Mouse (Mus musculus) stomach, embryonic 14.5 days (tissue): Measurements from ENCODE around the gene H2-T24. TPM values are rescaled to one million over a fixed set of nuclear protein-coding genes. Genes with fewer than 3 reads are reported as not detected.
A peak's percentile ranks its signal among the peaks of the same experiment; 100 is the strongest.

Experiments used
- ATAC-seq: fragments of 200-750 bp; cut with Nextera tagmentation; 2 replicates; pipeline ENCODE4 v1.8.0; 2017; ENCODE audit warnings: low read depth, moderate TSS enrichment; ENCODE audit not compliant: insufficient number of reproducible peaks, insufficient read depth, low FRiP score
- H3K27ac ChIP-seq: fragments of 300-500 bp; sonication (generic); 2 replicates; pipeline ENCODE4 v1.5.1; 2014; ENCODE audit warnings: mild to moderate bottlenecking, low read length, moderate library complexity, mixed read lengths
- H3K27me3 ChIP-seq: fragments of 300-500 bp; sonication (generic); 2 replicates; pipeline ENCODE4 v1.6.1; 2014; ENCODE audit warnings: low read length, control low read depth, mixed read lengths; ENCODE audit not compliant: control insufficient read depth, insufficient read depth
- H3K36me3 ChIP-seq: fragments of 300-500 bp; sonication (generic); 2 replicates; pipeline ENCODE4 v1.6.1; 2014; ENCODE audit warnings: mild to moderate bottlenecking, control low read depth, low read length, moderate library complexity, mixed read lengths; ENCODE audit not compliant: control insufficient read depth, insufficient read depth
- H3K4me1 ChIP-seq: fragments of 300-500 bp; sonication (generic); 2 replicates; pipeline ENCODE4 v1.6.1; 2014; ENCODE audit warnings: low read length, control low read depth, mixed read lengths; ENCODE audit not compliant: control insufficient read depth, insufficient read depth
- H3K4me2 ChIP-seq: fragments of 300-500 bp; sonication (generic); replicated peaks from 2 replicates; pipeline ENCODE4 v1.6.1; 2014; ENCODE audit warnings: low read depth, low read length, control low read depth
- H3K4me3 ChIP-seq: fragments of 300-500 bp; sonication (generic); 2 replicates; pipeline ENCODE4 v1.5.1; 2014; ENCODE audit warnings: low read depth, low read length, control low read depth
- H3K9ac ChIP-seq: fragments of 300-500 bp; sonication (generic); replicated peaks from 2 replicates; pipeline ENCODE4 v1.6.1; 2014; ENCODE audit warnings: low read depth, mild to moderate bottlenecking, control low read depth, low read length, moderate library complexity, mixed read lengths
- H3K9me3 ChIP-seq: fragments of 300-500 bp; sonication (generic); 2 replicates; pipeline ENCODE4 v1.6.1; 2016; ENCODE audit warnings: low read depth, low read length, control low read depth; ENCODE audit not compliant: control insufficient read depth
- WGBS: fragments of 180-500 bp; shearing (Covaris S2); extraction: QIAGEN DNeasy Blood & Tissue Kit; methylation state at CpG from one replicate; pipeline ENCODE4 v1.1.7; 2014; 5-methylcytosine and 5-hydroxymethylcytosine counted together
- microRNA counts: library from miRNA; unstranded; fragments of <30 nt; microRNA quantifications from one replicate; lab custom pipeline; 2016
- microRNA-seq: library from miRNA; unstranded; fragments of <30 nt; microRNA quantifications from one replicate; pipeline ENCODE4, GENCODE M21; 2016
- polyA plus RNA-seq: library from polyadenylated mRNA; unstranded; fragments of >200 nt; fragmentation: Nextera tagmentation; extraction: Ambion mirVana; gene quantifications from 2 replicates; pipeline ENCODE4 v1.2.1, GENCODE M21; 2014

H2-T24 gene
- polyA plus RNA-seq, 1 experiment from 2014 or later: 5.3 TPM

DNA sequence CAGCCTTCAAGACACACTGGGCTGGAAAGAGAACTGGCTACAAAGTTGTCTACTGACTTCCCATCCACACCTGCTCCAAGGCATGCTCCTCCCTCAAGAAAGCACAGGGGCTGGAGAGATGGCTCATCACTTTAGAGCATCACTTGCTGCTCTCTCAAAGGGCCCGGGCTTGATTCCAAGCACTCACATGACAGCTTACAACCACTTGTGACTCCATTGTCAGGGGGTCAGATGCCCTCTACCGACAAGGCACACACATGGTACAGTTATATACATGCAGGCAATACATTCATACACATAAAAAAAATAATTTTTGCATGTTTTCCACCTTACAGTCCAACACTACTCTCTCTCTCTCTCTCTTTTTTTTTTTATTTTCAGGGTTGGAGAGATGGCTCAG, 52.7 kb downstream of the H2-T24 start:
- H3K4me2 ChIP-seq: no peak overlapping the region
- peaks cover 10% of the 10 kb centered on the region; the same call in 1 of the 2 replicates for H3K4me1 ChIP-seq
- no peaks in the 10 kb centered on the region for H3K9me3 ChIP-seq
- ATAC-seq: no peak
- H3K27me3 ChIP-seq: no peaks in the 10 kb centered on the region
- peaks cover 25% of the 10 kb centered on the region for H3K36me3 ChIP-seq
- 93% methylated on average over 2 of the region's 2 CpGs for WGBS
- H3K4me3 ChIP-seq: no peak overlapping the region
- H3K27ac ChIP-seq: no peak overlapping the region
- no peak overlapping the region for H3K9ac ChIP-seq

DNA sequence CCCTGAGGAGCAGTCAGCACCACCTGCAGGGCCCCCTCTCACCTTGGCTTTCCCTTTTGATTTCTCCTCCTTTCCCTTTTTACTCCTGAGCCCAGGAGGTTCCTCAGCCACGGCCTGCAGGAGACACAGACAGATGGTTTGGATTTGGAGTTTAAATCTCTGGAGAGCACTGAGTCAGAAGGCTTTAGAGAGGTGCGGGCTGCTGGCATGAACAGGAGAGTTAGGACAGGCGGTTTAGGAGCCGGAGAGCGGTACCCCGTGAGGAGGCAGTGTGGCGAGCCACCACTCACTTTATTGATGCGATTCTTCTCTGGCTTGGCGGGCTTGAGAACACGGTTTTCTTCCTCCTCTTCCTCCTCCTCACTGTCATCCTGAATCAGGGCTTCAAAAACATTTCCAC, 57.1 kb downstream of the H2-T24 start:
- Histone ChIP-seq H3K4me3 (no peak overlapping the region), H3K36me3 (peaks cover 68% of the 10 kb centered on the region), H3K9ac (no peak overlapping the region), H3K4me2 (no peak overlapping the region), H3K4me1 (peaks cover 2% of the 10 kb centered on the region; the same call in 1 of the 2 replicates), H3K27me3 (no peaks in the 10 kb centered on the region), H3K27ac (no peak overlapping the region), H3K9me3 (no peaks in the 10 kb centered on the region)
- no peak for ATAC-seq
- WGBS: 92% methylated on average over 10 of the region's 10 CpGs

DNA sequence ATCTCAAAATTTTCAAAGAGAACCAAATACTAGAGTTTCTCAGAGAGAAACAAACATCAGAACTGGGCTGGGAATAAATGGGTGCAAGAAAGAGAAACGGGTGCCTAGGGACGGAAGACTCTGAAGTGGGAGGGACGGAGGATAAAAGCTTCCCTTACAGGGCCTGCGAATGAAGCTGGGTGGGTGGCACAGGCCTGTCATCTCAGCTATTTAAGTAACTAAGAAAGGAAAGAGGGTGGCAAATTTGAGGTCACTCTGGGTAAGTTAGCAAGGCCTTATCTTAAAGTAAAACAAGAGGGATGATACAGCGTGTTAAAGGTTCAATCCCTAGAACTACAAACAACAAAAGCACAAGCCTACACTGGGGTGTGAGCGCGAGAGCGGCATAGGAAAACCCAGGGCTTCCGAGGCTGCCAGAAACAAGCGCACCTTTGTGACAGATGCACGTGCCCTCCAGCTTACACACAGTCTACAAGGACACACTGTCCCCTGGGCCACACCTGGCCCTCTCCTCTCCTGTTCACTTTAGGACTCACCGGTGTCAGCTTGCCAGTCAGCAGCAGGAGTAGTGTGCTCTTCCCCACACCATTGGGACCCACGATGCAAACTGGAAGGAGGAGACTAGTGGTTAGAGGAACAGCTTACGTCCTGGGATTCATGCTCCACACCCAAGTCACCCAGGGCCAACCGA, 61.7 kb downstream of the H2-T24 start:
- Histone ChIP-seq H3K4me1 (no peaks in the 10 kb centered on the region), H3K4me2 (no peak overlapping the region), H3K9me3 (no peaks in the 10 kb centered on the region), H3K27ac (no peak overlapping the region), H3K36me3 (peaks cover 76% of the 10 kb centered on the region), H3K4me3 (no peak overlapping the region), H3K27me3 (no peaks in the 10 kb centered on the region), H3K9ac (no peak overlapping the region)
- 94% methylated on average over 15 of the region's 15 CpGs for WGBS
- no peak for ATAC-seq

MicroRNA genes within 50 kb of the gene (microRNA counts, 519-probe panel; counts per million panel counts)
- 1,826 counts per million, percentile 14 among the panel's probes with 10 or more counts for microRNA mmu-miR-877 (lab: Ali Mortazavi, UCI)

Small RNA genes lying within 50 kb of the gene (microRNA-seq; reads per million reads assigned to microRNA genes)
- gene Mir877: 67.6 reads per million, percentile 42 among the genes with 10 or more reads in this experiment

Other genes with a start within 250 kb of the H2-T24 start
- 3.7 and 5.4 TPM in 2 replicates for gene Ier3, start 198.9 kb downstream of the H2-T24 start, polyA plus RNA-seq
- 42.8 and 44.2 TPM in 2 replicates for gene Flot1, start 197.3 kb downstream of the H2-T24 start, polyA plus RNA-seq
- 932 and 983 TPM in 2 replicates for gene Tubb5, start 182.3 kb downstream of the H2-T24 start, polyA plus RNA-seq
- gene Mdc1, start 179.0 kb downstream of the H2-T24 start, polyA plus RNA-seq: 18.7 and 19.2 TPM in 2 replicates
- 65.3 and 67.1 TPM in 2 replicates for gene Nrm, start 159.2 kb downstream of the H2-T24 start, polyA plus RNA-seq
- 18.8 and 20.1 TPM in 2 replicates for gene Ppp1r18, start 155.0 kb downstream of the H2-T24 start, polyA plus RNA-seq
- 34.0 and 38.0 TPM in 2 replicates for gene Dhx16, start 140.7 kb downstream of the H2-T24 start, polyA plus RNA-seq
- gene 2310061I04Rik, start 123.1 kb downstream of the H2-T24 start, polyA plus RNA-seq: 26.7 and 29.8 TPM in 2 replicates
- gene Atat1, start 110.5 kb downstream of the H2-T24 start, polyA plus RNA-seq: 84.1 and 98.6 TPM in 2 replicates
- gene Mrps18b, start 104.2 kb downstream of the H2-T24 start, polyA plus RNA-seq: 72.2 and 83.6 TPM in 2 replicates
- 32.6 and 35.4 TPM in 2 replicates for gene Ppp1r10, start 104.1 kb downstream of the H2-T24 start, polyA plus RNA-seq
- 88.0 and 92.7 TPM in 2 replicates for gene Abcf1, start 50.8 kb downstream of the H2-T24 start, polyA plus RNA-seq
- gene Gnl1, start 40.7 kb downstream of the H2-T24 start, polyA plus RNA-seq: 37.6 and 39.4 TPM in 2 replicates
- 26.9 and 30.6 TPM in 2 replicates for gene Prr3, start 40.3 kb downstream of the H2-T24 start, polyA plus RNA-seq
- gene H2-T23, start 12.3 kb upstream of the H2-T24 start, polyA plus RNA-seq: 8.4 and 10.6 TPM in 2 replicates
- gene H2-T22, start 22.2 kb upstream of the H2-T24 start, polyA plus RNA-seq: 19.3 and 21.8 TPM in 2 replicates
- gene Gm6034, start 22.4 kb upstream of the H2-T24 start, polyA plus RNA-seq: not detected in 2 replicates
- not detected in 2 replicates for gene Gm11127, start 37.8 kb upstream of the H2-T24 start, polyA plus RNA-seq
- gene Gm19684, start 101.1 kb upstream of the H2-T24 start, polyA plus RNA-seq: not detected in 2 replicates
- gene Gm7030, start 108.9 kb upstream of the H2-T24 start, polyA plus RNA-seq: not detected in 2 replicates
- 2.0 and 3.0 TPM in 2 replicates for gene Gm8909, start 148.0 kb upstream of the H2-T24 start, polyA plus RNA-seq
- not detected in 2 replicates for gene H2-T3, start 169.7 kb upstream of the H2-T24 start, polyA plus RNA-seq
- gene Rpp21, start 237.5 kb upstream of the H2-T24 start, polyA plus RNA-seq: 133 and 167 TPM in 2 replicates